Mouse (Mus musculus) monocyte, adult 5-6 weeks (primary cell): Measurements from ENCODE around the gene Gucy1a1. TPM values are rescaled to one million over a fixed set of nuclear protein-coding genes. Genes with fewer than 3 reads are reported as not detected.

Source experiments
- ATAC-seq: fragments of 153-309, 156-312 bp; replicated peaks from 2 replicates; pipeline ENCODE4 v1.8.0; 2017; ENCODE audit warnings: mild to moderate bottlenecking; ENCODE audit not compliant: low TSS enrichment, insufficient number of reproducible peaks, severe bottlenecking, poor library complexity, low FRiP score
- total RNA-seq: library from RNA; stranded (forward); fragments of 200-1000, 200-491, 200-594 nt; gene quantifications from 3 replicates; pipeline ENCODE4 v1.2.3, GENCODE M21; 2017

Gene Gucy1a1
- total RNA-seq, 1 experiment from 2014 or later: not detected

GRCm38 (mm10) chr3:82104229-82104628 is 41.4 kb downstream of the Gucy1a1 start:
- ATAC-seq: no peak

- ATAC-seq: no peak
These were observed 46.5 kb downstream of the Gucy1a1 start for GRCm38 (mm10) chr3:82099127-82099526.

- no peak for ATAC-seq
These were observed 48.8 kb downstream of the Gucy1a1 start for GRCm38 (mm10) chr3:82096801-82097200.

GRCm38 (mm10) chr3:82074201-82074851 is 71.3 kb downstream of the Gucy1a1 start, which contains the start of gene Gucy1b1:
Gene Gucy1b1, minus strand, starts transcription at chr3:82074689.
- ATAC-seq: 0 out of 2 replicates have a peak, but pooled peaks have one; percentile 9

GRCm38 (mm10) chr3:82073741-82074181 is 71.8 kb downstream of the Gucy1a1 start:
- ATAC-seq: no peak

GRCm38 (mm10) chr3:82067830-82068229 is 77.8 kb downstream of the Gucy1a1 start:
- ATAC-seq: no peak

- ATAC-seq: no peak
These were observed 84.0 kb downstream of the Gucy1a1 start for GRCm38 (mm10) chr3:82061402-82062180.

GRCm38 (mm10) chr3:82057201-82057600 is 88.4 kb downstream of the Gucy1a1 start:
- ATAC-seq: no peak

- ATAC-seq: no peak
These were observed 91.2 kb downstream of the Gucy1a1 start for GRCm38 (mm10) chr3:82054283-82054974.

- no peak for ATAC-seq
These were observed 93.6 kb downstream of the Gucy1a1 start for GRCm38 (mm10) chr3:82052029-82052428.

GRCm38 (mm10) chr3:82051468-82051867 is 94.1 kb downstream of the Gucy1a1 start:
- no peak for ATAC-seq

- ATAC-seq: no peak
These were observed 96.9 kb downstream of the Gucy1a1 start for GRCm38 (mm10) chr3:82048681-82049080.

GRCm38 (mm10) chr3:82048078-82048477 is 97.5 kb downstream of the Gucy1a1 start:
- no peak for ATAC-seq

- ATAC-seq: no peak
These were observed 98.4 kb downstream of the Gucy1a1 start for GRCm38 (mm10) chr3:82047100-82047753.

- ATAC-seq: no peak
These were observed 99.5 kb downstream of the Gucy1a1 start for GRCm38 (mm10) chr3:82046087-82046486.

GRCm38 (mm10) chr3:82044902-82045301 is 100.7 kb downstream of the Gucy1a1 start:
- ATAC-seq: no peak

- no peak for ATAC-seq
These were observed 101.9 kb downstream of the Gucy1a1 start for GRCm38 (mm10) chr3:82043676-82044075.
